Mouse (Mus musculus): ENCODE measurements around the gene Rnf157. TPM values are rescaled to one million over a fixed set of nuclear protein-coding genes. Genes with fewer than 3 reads are reported as not detected.
"Not testable (repeated sequence)": the region's sequence is repeated elsewhere in the genome, so short reads cannot be mapped to it uniquely, and the experiment has no call there.

The Rnf157 gene
- polyA plus RNA-seq, 1 experiment from 2014 or later, result 5.2 TPM

DNA sequence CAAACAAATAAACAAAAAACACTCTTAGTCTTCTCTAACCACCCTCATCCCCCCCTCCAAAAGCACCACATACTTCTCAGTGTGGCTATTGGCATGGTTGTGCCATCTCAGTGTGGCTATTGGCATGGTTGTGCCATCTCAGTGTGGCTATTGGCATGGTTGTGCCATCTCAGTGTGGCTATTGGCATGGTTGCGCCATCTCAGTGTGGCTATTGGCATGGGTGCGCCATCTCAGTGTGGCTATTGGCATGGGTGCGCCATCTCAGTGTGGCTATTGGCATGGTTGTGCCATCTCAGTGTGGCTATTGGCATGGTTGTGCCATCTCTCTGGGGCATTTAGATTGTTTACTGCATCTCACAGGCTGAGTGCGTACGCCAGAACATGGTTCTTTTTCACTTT, 51.9 kb downstream of the Rnf157 start:
- H3K4me1 ChIP-seq (ENCODE audit: control insufficient read depth, insufficient read depth, low read length); H3K36me3 ChIP-seq (ENCODE audit: control insufficient read depth, insufficient read depth, low read length); H3K9ac ChIP-seq (ENCODE audit: low read length); H3K27ac ChIP-seq (ENCODE audit: low read length); H3K4me3 ChIP-seq (replicated peaks; ENCODE audit: low read length); H3K4me2 ChIP-seq (ENCODE audit: low read depth, low read length); ATAC-seq (ENCODE audit: insufficient read depth, low FRiP score); H3K27me3 ChIP-seq (ENCODE audit: control insufficient read depth, insufficient read depth, low read length); H3K9me3 ChIP-seq (replicated peaks; ENCODE audit: control insufficient read depth, low read length): not testable (repeated sequence)
- WGBS, result 97% methylated on average over 5 of the region's 5 CpGs

DNA sequence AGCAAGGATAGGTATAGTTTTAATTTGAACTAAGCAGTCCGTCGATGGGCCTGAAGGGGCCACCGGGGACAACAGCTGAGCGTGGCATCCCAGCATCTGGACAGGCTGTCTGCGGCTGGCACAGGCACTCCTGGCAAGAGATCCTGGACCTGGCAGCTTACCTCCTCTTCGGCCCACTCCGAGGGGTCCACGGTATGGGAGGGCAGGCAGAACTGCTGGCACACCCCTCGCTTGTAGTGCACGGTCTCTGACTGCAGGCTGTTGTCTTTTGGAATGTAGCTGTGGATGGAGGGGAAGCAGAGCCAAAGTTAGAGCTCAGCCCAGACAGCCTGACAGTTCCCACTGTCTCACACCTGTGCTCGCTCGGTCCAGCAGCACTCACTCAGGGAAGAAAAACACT, 53.2 kb downstream of the Rnf157 start:
- Histone ChIP-seq H3K4me1 (ENCODE audit: control insufficient read depth, insufficient read depth, low read length) (no peaks in the 10 kb centered on the region; the same call in 1 of the 2 replicates), H3K9ac (ENCODE audit: low read length) (no peak overlapping the region), H3K4me2 (ENCODE audit: low read depth, low read length) (no peak overlapping the region), H3K36me3 (ENCODE audit: control insufficient read depth, insufficient read depth, low read length) (no peaks in the 10 kb centered on the region), H3K27ac (ENCODE audit: low read length) (no peak overlapping the region), H3K4me3 (replicated peaks; ENCODE audit: low read length) (no peak overlapping the region), H3K27me3 (ENCODE audit: control insufficient read depth, insufficient read depth, low read length) (no peaks in the 10 kb centered on the region), H3K9me3 (replicated peaks; ENCODE audit: control insufficient read depth, low read length) (no peaks in the 10 kb centered on the region)
- ATAC-seq (ENCODE audit: insufficient read depth, low FRiP score), result no peak; the same call in 1 of the 2 replicates
- 62% methylated on average over 12 of the region's 12 CpGs for WGBS

DNA sequence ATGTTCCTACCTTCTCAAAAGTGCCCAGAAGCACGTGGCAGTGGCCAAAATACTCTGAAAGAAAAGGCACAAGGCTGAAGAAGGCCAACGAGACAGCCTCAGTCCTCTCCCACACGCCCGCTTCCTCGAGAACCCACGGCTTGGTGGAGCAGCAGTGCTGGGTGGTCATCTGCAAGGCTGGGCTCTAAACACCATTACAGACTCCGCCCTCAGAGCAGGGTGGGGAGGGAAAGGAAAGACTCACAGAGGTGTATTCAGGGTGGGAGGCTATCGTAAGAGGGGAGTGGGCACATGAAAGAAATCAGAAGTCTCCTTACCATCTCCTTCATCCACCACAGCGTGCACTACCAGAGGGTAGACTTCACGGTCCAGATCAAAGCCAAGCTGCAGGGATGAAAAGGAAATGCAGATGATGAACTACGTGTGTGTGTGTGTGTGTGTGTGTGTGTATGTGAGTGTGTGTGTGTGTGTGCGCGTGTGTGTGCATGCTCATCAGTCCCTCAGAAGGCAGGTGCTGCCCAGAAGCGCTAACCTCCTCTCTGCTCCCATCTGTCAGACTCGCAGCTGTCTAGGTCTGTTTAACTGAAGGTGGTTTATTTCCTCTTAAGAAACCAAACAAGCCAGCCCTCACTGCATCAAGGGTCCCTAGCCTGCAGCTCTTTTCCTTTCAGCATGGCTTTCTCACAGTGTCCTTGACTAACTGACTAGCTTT, 53.8 kb downstream of the Rnf157 start:
- no peaks in the 10 kb centered on the region; the same call in 1 of the 2 replicates for H3K4me1 ChIP-seq (ENCODE audit: control insufficient read depth, insufficient read depth, low read length)
- H3K4me3 ChIP-seq (replicated peaks; ENCODE audit: low read length), result no peak overlapping the region
- H3K4me2 ChIP-seq (ENCODE audit: low read depth, low read length), result no peak overlapping the region
- H3K36me3 ChIP-seq (ENCODE audit: control insufficient read depth, insufficient read depth, low read length), result no peaks in the 10 kb centered on the region
- H3K27me3 ChIP-seq (ENCODE audit: control insufficient read depth, insufficient read depth, low read length), result no peaks in the 10 kb centered on the region
- no peaks in the 10 kb centered on the region for H3K9me3 ChIP-seq (replicated peaks; ENCODE audit: control insufficient read depth, low read length)
- no peak for ATAC-seq (ENCODE audit: insufficient read depth, low FRiP score)
- no peak overlapping the region for H3K27ac ChIP-seq (ENCODE audit: low read length)
- H3K9ac ChIP-seq (ENCODE audit: low read length), result no peak overlapping the region
- WGBS, result 58% methylated on average over 15 of the region's 15 CpGs

- 53% methylated on average over 17 of the region's 17 CpGs for WGBS
- no peak overlapping the region for H3K27ac ChIP-seq (ENCODE audit: low read length)
- H3K4me1 ChIP-seq (ENCODE audit: control insufficient read depth, insufficient read depth, low read length), result no peaks in the 10 kb centered on the region; the same call in 1 of the 2 replicates
- H3K27me3 ChIP-seq (ENCODE audit: control insufficient read depth, insufficient read depth, low read length), result no peaks in the 10 kb centered on the region
- H3K4me3 ChIP-seq (replicated peaks; ENCODE audit: low read length), result no peak overlapping the region
- H3K4me2 ChIP-seq (ENCODE audit: low read depth, low read length), result no peak overlapping the region
- no peaks in the 10 kb centered on the region for H3K36me3 ChIP-seq (ENCODE audit: control insufficient read depth, insufficient read depth, low read length)
- H3K9ac ChIP-seq (ENCODE audit: low read length), result no peak overlapping the region
- no peak for ATAC-seq (ENCODE audit: insufficient read depth, low FRiP score)
- H3K9me3 ChIP-seq (replicated peaks; ENCODE audit: control insufficient read depth, low read length), result no peaks in the 10 kb centered on the region
Observed at GRCm38 (mm10) chr11:116354521-116354920, 58.3 kb downstream of the Rnf157 start.

DNA sequence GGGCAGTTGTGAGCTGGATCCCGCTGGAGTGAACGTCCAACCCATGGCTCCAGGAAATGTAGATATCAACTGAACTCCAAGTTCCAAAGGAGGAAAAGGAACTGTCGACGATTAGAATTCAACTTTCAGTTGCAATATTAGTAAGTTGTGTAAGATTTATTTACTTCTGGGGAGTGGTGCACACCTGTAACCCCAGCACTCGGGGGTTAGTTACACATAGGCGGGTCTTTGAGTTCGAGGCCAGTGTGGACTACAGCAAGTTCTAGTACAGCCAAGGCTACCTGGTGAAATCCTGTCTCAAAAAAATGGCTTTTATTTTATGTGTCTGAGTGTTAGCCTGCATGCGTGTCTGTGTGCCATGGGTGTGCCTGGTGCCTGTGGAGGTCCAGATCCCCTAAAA, 59.3 kb downstream of the Rnf157 start:
- Histone ChIP-seq H3K4me1 (ENCODE audit: control insufficient read depth, insufficient read depth, low read length) (no peaks in the 10 kb centered on the region), H3K9me3 (replicated peaks; ENCODE audit: control insufficient read depth, low read length) (no peaks in the 10 kb centered on the region), H3K4me3 (replicated peaks; ENCODE audit: low read length) (no peak overlapping the region), H3K27me3 (ENCODE audit: control insufficient read depth, insufficient read depth, low read length) (no peaks in the 10 kb centered on the region), H3K4me2 (ENCODE audit: low read depth, low read length) (no peak overlapping the region), H3K36me3 (ENCODE audit: control insufficient read depth, insufficient read depth, low read length) (no peaks in the 10 kb centered on the region), H3K27ac (ENCODE audit: low read length) (no peak overlapping the region), H3K9ac (ENCODE audit: low read length) (no peak overlapping the region)
- ATAC-seq (ENCODE audit: insufficient read depth, low FRiP score), result peak; percentile 25; the same call in 1 of the 2 replicates
- WGBS, result 69% methylated on average over 8 of the region's 8 CpGs

- no peaks in the 10 kb centered on the region for H3K36me3 ChIP-seq (ENCODE audit: control insufficient read depth, insufficient read depth, low read length)
- no peaks in the 10 kb centered on the region for H3K4me1 ChIP-seq (ENCODE audit: control insufficient read depth, insufficient read depth, low read length)
- H3K4me3 ChIP-seq (replicated peaks; ENCODE audit: low read length), result no peak overlapping the region
- ATAC-seq (ENCODE audit: insufficient read depth, low FRiP score), result no peak
- H3K27me3 ChIP-seq (ENCODE audit: control insufficient read depth, insufficient read depth, low read length), result no peaks in the 10 kb centered on the region
- no peaks in the 10 kb centered on the region for H3K9me3 ChIP-seq (replicated peaks; ENCODE audit: control insufficient read depth, low read length)
- no peak overlapping the region for H3K9ac ChIP-seq (ENCODE audit: low read length)
- H3K4me2 ChIP-seq (ENCODE audit: low read depth, low read length), result no peak overlapping the region
- no peak overlapping the region for H3K27ac ChIP-seq (ENCODE audit: low read length)
- WGBS, result 80% methylated on average over 5 of the region's 5 CpGs
Observed at GRCm38 (mm10) chr11:116351294-116351693, 61.5 kb downstream of the Rnf157 start.

GRCm38 (mm10) chr11:116347955-116348354, 64.9 kb downstream of the Rnf157 start:
- Histone ChIP-seq H3K9me3 (replicated peaks; ENCODE audit: control insufficient read depth, low read length) (no peaks in the 10 kb centered on the region), H3K36me3 (ENCODE audit: control insufficient read depth, insufficient read depth, low read length) (peaks cover 5% of the 10 kb centered on the region; the same call in 1 of the 2 replicates), H3K4me1 (ENCODE audit: control insufficient read depth, insufficient read depth, low read length) (no peaks in the 10 kb centered on the region), H3K4me3 (replicated peaks; ENCODE audit: low read length) (no peak overlapping the region), H3K4me2 (ENCODE audit: low read depth, low read length) (no peak overlapping the region), H3K27me3 (ENCODE audit: control insufficient read depth, insufficient read depth, low read length) (no peaks in the 10 kb centered on the region), H3K9ac (ENCODE audit: low read length) (no peak overlapping the region), H3K27ac (ENCODE audit: low read length) (no peak overlapping the region)
- 73% methylated on average over 5 of the region's 5 CpGs for WGBS
- no peak for ATAC-seq (ENCODE audit: insufficient read depth, low FRiP score)

GRCm38 (mm10) chr11:116347012-116347411, 65.8 kb downstream of the Rnf157 start:
- peaks cover 5% of the 10 kb centered on the region; the same call in 1 of the 2 replicates for H3K36me3 ChIP-seq (ENCODE audit: control insufficient read depth, insufficient read depth, low read length)
- no peak overlapping the region for H3K9ac ChIP-seq (ENCODE audit: low read length)
- H3K4me1 ChIP-seq (ENCODE audit: control insufficient read depth, insufficient read depth, low read length), result no peaks in the 10 kb centered on the region
- ATAC-seq (ENCODE audit: insufficient read depth, low FRiP score), result no peak
- WGBS, result 76% methylated on average over 7 of the region's 7 CpGs
- no peak overlapping the region for H3K4me2 ChIP-seq (ENCODE audit: low read depth, low read length)
- H3K4me3 ChIP-seq (replicated peaks; ENCODE audit: low read length), result no peak overlapping the region
- no peaks in the 10 kb centered on the region for H3K27me3 ChIP-seq (ENCODE audit: control insufficient read depth, insufficient read depth, low read length)
- no peak overlapping the region for H3K27ac ChIP-seq (ENCODE audit: low read length)
- no peaks in the 10 kb centered on the region for H3K9me3 ChIP-seq (replicated peaks; ENCODE audit: control insufficient read depth, low read length)

GRCm38 (mm10) chr11:116342069-116342791, 70.6 kb downstream of the Rnf157 start:
- no peaks in the 10 kb centered on the region for H3K9me3 ChIP-seq (replicated peaks; ENCODE audit: control insufficient read depth, low read length)
- H3K36me3 ChIP-seq (ENCODE audit: control insufficient read depth, insufficient read depth, low read length), result peaks cover 5% of the 10 kb centered on the region; the same call in 1 of the 2 replicates
- H3K9ac ChIP-seq (ENCODE audit: low read length), result no peak overlapping the region
- H3K4me2 ChIP-seq (ENCODE audit: low read depth, low read length), result no peak overlapping the region
- no peaks in the 10 kb centered on the region for H3K4me1 ChIP-seq (ENCODE audit: control insufficient read depth, insufficient read depth, low read length)
- no peak for ATAC-seq (ENCODE audit: insufficient read depth, low FRiP score)
- H3K27me3 ChIP-seq (ENCODE audit: control insufficient read depth, insufficient read depth, low read length), result no peaks in the 10 kb centered on the region
- H3K4me3 ChIP-seq (replicated peaks; ENCODE audit: low read length), result no peak overlapping the region
- 62% methylated on average over 25 of the region's 25 CpGs for WGBS
- no peak overlapping the region for H3K27ac ChIP-seq (ENCODE audit: low read length)
